Mouse (Mus musculus) adrenal gland (tissue): Measurements from ENCODE around the gene P2ry13.

Experiments
- intact Hi-C: fragments of 180-260 bp; cut with DNase I; formaldehyde crosslinking; loops from one replicate; pipeline ENCODE4 v1.15.1; 2025

The P2ry13 gene

GRCm38 (mm10) chr3:59203802-59204520 is 6.7 kb downstream of the P2ry13 start:
- intact Hi-C loops = no loop called here

- intact Hi-C loops = no loop called here
Observed at GRCm38 (mm10) chr3:59197329-59197948, 13.2 kb downstream of the P2ry13 start.

GRCm38 (mm10) chr3:59194938-59195337 is 15.7 kb downstream of the P2ry13 start, which contains the start of gene Gpr87:
Gene Gpr87, minus strand, starts transcription at chr3:59195104.
- intact Hi-C loops = no loop called here

- intact Hi-C loops = no loop called here
Observed at GRCm38 (mm10) chr3:59194099-59194498, 16.6 kb downstream of the P2ry13 start.

GRCm38 (mm10) chr3:59191674-59192073 is 19.0 kb downstream of the P2ry13 start:
- intact Hi-C loops = no loop called here

GRCm38 (mm10) chr3:59187336-59187735 is 23.3 kb downstream of the P2ry13 start:
- intact Hi-C loops = no loop called here

GRCm38 (mm10) chr3:59185662-59186061 is 25.0 kb downstream of the P2ry13 start:
- intact Hi-C loops = no loop called here

- intact Hi-C loops = no loop called here
Observed at GRCm38 (mm10) chr3:59182129-59182528, 28.6 kb downstream of the P2ry13 start.

- intact Hi-C loops = no loop called here
Observed at GRCm38 (mm10) chr3:59181134-59181533, 29.5 kb downstream of the P2ry13 start.

GRCm38 (mm10) chr3:59176871-59177270 is 33.8 kb downstream of the P2ry13 start:
- intact Hi-C loops = loop anchor here (10.0 kb wide), 1 partner anchor 568 kb away; no protein-coding TSS in a partner anchor

GRCm38 (mm10) chr3:59175234-59175633 is 35.4 kb downstream of the P2ry13 start:
- intact Hi-C loops = loop anchor here (2.0 to 10.0 kb wide), 2 partner anchors 34 to 570 kb away; no protein-coding TSS in a partner anchor

- intact Hi-C loops = loop anchor here (2.0 to 10.0 kb wide), 2 partner anchors 34 to 570 kb away; no protein-coding TSS in a partner anchor
Observed at GRCm38 (mm10) chr3:59174426-59175154, 36.1 kb downstream of the P2ry13 start.

- intact Hi-C loops = loop anchor here (2.0 to 10.0 kb wide), 3 partner anchors 49 to 575 kb away; no protein-coding TSS in a partner anchor
Observed at GRCm38 (mm10) chr3:59169921-59170627, 40.6 kb downstream of the P2ry13 start.

GRCm38 (mm10) chr3:59169215-59169614 is 41.5 kb downstream of the P2ry13 start:
- intact Hi-C loops = loop anchor here (2.0 to 10.0 kb wide), 2 partner anchors 48 to 94 kb away; no protein-coding TSS in a partner anchor

- intact Hi-C loops = loop anchor here (2.0 to 10.0 kb wide), 2 partner anchors 48 to 94 kb away; no protein-coding TSS in a partner anchor
Observed at GRCm38 (mm10) chr3:59168476-59168875, 42.2 kb downstream of the P2ry13 start.

GRCm38 (mm10) chr3:59167417-59168054 is 43.1 kb downstream of the P2ry13 start:
- intact Hi-C loops = loop anchor here (2.0 to 10.0 kb wide), 2 partner anchors 47 to 93 kb away; no protein-coding TSS in a partner anchor

GRCm38 (mm10) chr3:59160465-59160864 is 50.2 kb downstream of the P2ry13 start:
- intact Hi-C loops = loop anchor here (10.0 kb wide), 1 partner anchor 86 kb away; no protein-coding TSS in a partner anchor
